22 mouse cellular contexts compared by ENCODE assay signal in the genomic region with DNA sequence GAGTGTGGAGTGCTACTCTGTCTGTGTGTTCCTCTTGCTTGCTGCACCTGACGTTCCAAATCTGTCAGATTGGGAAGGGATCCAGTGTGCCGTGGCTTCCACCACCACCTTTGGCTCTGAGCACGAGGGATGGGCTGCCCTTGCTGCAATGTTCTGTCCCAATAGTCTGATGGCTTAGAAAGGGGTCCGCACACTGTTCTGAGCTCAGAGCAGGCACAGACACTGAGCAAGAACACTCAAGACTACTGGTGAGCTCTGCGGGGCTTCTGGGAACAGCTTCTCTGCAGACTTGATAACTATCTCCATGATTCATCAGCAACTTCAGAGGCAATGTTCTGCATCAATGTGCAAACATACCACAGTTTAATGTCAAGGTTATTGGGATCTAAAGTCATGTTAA. TPM values are rescaled to one million over a fixed set of nuclear protein-coding genes. Genes with fewer than 3 reads are reported as not detected.
DNase-seq lines count a peak whose midpoint lies in the region; ATAC-seq lines count a peak whose summit lies in the region.
"Had no signal": no experiment of that assay in that cellular context is flagged by ENCODE, and none has a peak within 500 bp of the region (broad histone marks: within the 10 kb centered on the region; RNA-seq: fewer than 3 reads in every experiment).

No protein-coding gene starts in this region.

- H3K4me2 ChIP-seq in embryonic facial prominence, embryonic 13.5 days, result no peak overlapping the region
- H3K4me2 ChIP-seq: forebrain, embryonic 13.5 days; forebrain, embryonic 15.5 days had no signal

- 86% methylated on average over 5 of the region's 5 CpGs for WGBS in embryonic facial prominence, embryonic 13.5 days
- WGBS in embryonic facial prominence, embryonic 10.5 days, result 89% methylated on average over 5 of the region's 5 CpGs

- no peak overlapping the region for H3K27ac ChIP-seq in embryonic facial prominence, embryonic 13.5 days
- no peak overlapping the region for H3K27ac ChIP-seq in embryonic facial prominence, embryonic 10.5 days (replicated peaks)
- H3K27ac ChIP-seq: forebrain, embryonic 13.5 days; forebrain, embryonic 15.5 days; gastrocnemius, adult 2 months had no signal

- no peak overlapping the region for H3K4me3 ChIP-seq in embryonic facial prominence, embryonic 13.5 days
- no peak overlapping the region for H3K4me3 ChIP-seq in embryonic facial prominence, embryonic 10.5 days
- H3K4me3 ChIP-seq: forebrain, embryonic 13.5 days; forebrain, embryonic 15.5 days; gastrocnemius, adult 2 months had no signal

- DNase-seq in adrenal gland, adult 2 months, result peak; percentile 47
- DNase-seq in adrenal gland, postnatal 4 days (ENCODE audit: low spot score in 2 of 2), result no peak
- DNase-seq in embryonic facial prominence, embryonic 10.5 days (ENCODE audit: low spot score), result no peak
- peak; percentile 12 for DNase-seq in 416B (ENCODE audit: low read depth)
- peak; percentile 31 for DNase-seq in adrenal gland, postnatal 14 days
- no peak for DNase-seq in lung, postnatal 4 days
- no peak for DNase-seq in spleen, postnatal 10 days (ENCODE audit: low spot score in 2 of 2)
- DNase-seq: B cell, adult 2 months; cerebellum, adult 11-12 months; cerebellum, adult 2 months; cerebellum, adult 9-10 months; cerebellum, postnatal 25 days; forebrain, postnatal 0 days; gastrocnemius, adult 2 months had no signal

- no peaks in the 10 kb centered on the region for H3K4me1 ChIP-seq in embryonic facial prominence, embryonic 13.5 days
- H3K4me1 ChIP-seq in embryonic facial prominence, embryonic 10.5 days, result no peaks in the 10 kb centered on the region
- H3K4me1 ChIP-seq: forebrain, embryonic 13.5 days; forebrain, embryonic 15.5 days had no signal

- 0 out of 2 replicates have a peak overlapping the region, but pooled peaks have one; percentile 32 for H3K9ac ChIP-seq in embryonic facial prominence, embryonic 13.5 days
- H3K9ac ChIP-seq: forebrain, embryonic 13.5 days; forebrain, embryonic 15.5 days; forebrain, postnatal 0 days had no signal

- ATAC-seq in embryonic facial prominence, embryonic 13.5 days (ENCODE audit: insufficient number of reproducible peaks, insufficient read depth, low FRiP score, low TSS enrichment, low read depth), result no peak
- ATAC-seq: activated CD4-positive, CD25-positive, alpha-beta regulatory T cell, adult 4 months; CD4-positive, CD25-positive, alpha-beta regulatory T cell, adult 4 months; forebrain, embryonic 13.5 days; forebrain, embryonic 15.5 days; forebrain, postnatal 0 days; Patski had no signal

- H3K36me3 ChIP-seq in embryonic facial prominence, embryonic 13.5 days, result no peaks in the 10 kb centered on the region
- no peaks in the 10 kb centered on the region for H3K36me3 ChIP-seq in embryonic facial prominence, embryonic 10.5 days (replicated peaks)
- H3K36me3 ChIP-seq: forebrain, embryonic 15.5 days had no signal

- no peaks in the 10 kb centered on the region for H3K9me3 ChIP-seq in embryonic facial prominence, embryonic 13.5 days
- H3K9me3 ChIP-seq in embryonic facial prominence, embryonic 10.5 days, result no peaks in the 10 kb centered on the region
- H3K9me3 ChIP-seq: forebrain, embryonic 13.5 days; forebrain, embryonic 15.5 days; G1E had no signal

- H3K27me3 ChIP-seq in embryonic facial prominence, embryonic 13.5 days, result no peaks in the 10 kb centered on the region
- no peaks in the 10 kb centered on the region for H3K27me3 ChIP-seq in embryonic facial prominence, embryonic 10.5 days (replicated peaks; ENCODE audit: low read depth, poor library complexity, severe bottlenecking)
- H3K27me3 ChIP-seq: CH12.LX; forebrain, embryonic 13.5 days; forebrain, embryonic 15.5 days; Patski had no signal

RNA-seq across cellular contexts. Expression of a gene that starts 9.9 kb away (rescaled TPM):
- total RNA-seq in adrenal gland, adult 2 months (2021), result 10 to 100 TPM in 1 of 2 experiments, 1 to 10 TPM in 1; 9.4 to 13.9 TPM
- polyA plus RNA-seq in adrenal gland, adult 2 months (2012; rRNA removed), result 35.0 and 41.6 TPM in 2 replicates
- 10 to 100 TPM; 15.7 to 16.2 TPM for total RNA-seq in adrenal gland, postnatal 4 days (2021)
- 29.0 and 32.6 TPM in 2 replicates for polyA plus RNA-seq in embryonic facial prominence, embryonic 13.5 days (2015; fragmentation: Nextera tagmentation; extraction: Ambion mirVana)
- polyA plus RNA-seq in embryonic facial prominence, embryonic 10.5 days (2016; fragmentation: Nextera tagmentation; extraction: Ambion mirVana), result 29.0 TPM in 2 replicates
- total RNA-seq in adrenal gland, postnatal 14 days (2021), result 16.7 and 18.2 TPM in 2 replicates

Comparison
In these comparisons a context has a peak if more than half of its experiments do, and no peak if none do; other contexts are left out.
1. DNase-seq: peak in adrenal gland, adult 2 months (single experiment), 416B (single experiment) and adrenal gland, postnatal 14 days (single experiment); none in adrenal gland, postnatal 4 days (0 of 2), embryonic facial prominence, embryonic 10.5 days (single experiment), lung, postnatal 4 days (0 of 2) and spleen, postnatal 10 days (0 of 2).